Mouse (Mus musculus) megakaryocyte, embryonic 14.5 days (primary cell): ENCODE measurements around the gene Tekt2. TPM values are rescaled to one million over a fixed set of nuclear protein-coding genes. Genes with fewer than 3 reads are reported as not detected.

Source experiments
- H3K27me3 ChIP-seq: replicated peaks from 2 replicates; pipeline ENCODE3; 2012; ENCODE audit warnings: inconsistent platforms
- H3K36me3 ChIP-seq: replicated peaks from 2 replicates; pipeline ENCODE3; 2012; ENCODE audit warnings: low read length, inconsistent platforms, mixed read lengths
- H3K4me1 ChIP-seq: 2 replicates; pipeline ENCODE4 v1.6.1; 2012; ENCODE audit warnings: inconsistent platforms
- H3K4me3 ChIP-seq: replicated peaks from 2 replicates; pipeline ENCODE3; 2012; ENCODE audit warnings: moderate library complexity, mild to moderate bottlenecking, inconsistent platforms
- H3K9me3 ChIP-seq: 2 replicates; pipeline ENCODE4 v1.6.1; 2012; ENCODE audit warnings: inconsistent platforms
- FLI1 ChIP-seq: IDR thresholded peaks from 2 replicates; pipeline ENCODE4 v1.6.1; 2012; ENCODE audit warnings: low read length, inconsistent platforms, mixed read lengths
- GATA1 ChIP-seq: IDR thresholded peaks from 3 replicates; pipeline ENCODE4 v1.6.1; 2012; ENCODE audit warnings: mixed read lengths, low read length, inconsistent platforms, borderline replicate concordance
- polyA plus RNA-seq: library from polyadenylated mRNA; stranded (reverse); fragments of >175 nt; gene quantifications from 2 replicates; pipeline ENCODE4 v1.2.3, GENCODE M21; 2012; ENCODE audit warnings: low replicate concordance; ENCODE audit not compliant: insufficient read depth

The Tekt2 gene
- not detected in 2 replicates for polyA plus RNA-seq

DNA sequence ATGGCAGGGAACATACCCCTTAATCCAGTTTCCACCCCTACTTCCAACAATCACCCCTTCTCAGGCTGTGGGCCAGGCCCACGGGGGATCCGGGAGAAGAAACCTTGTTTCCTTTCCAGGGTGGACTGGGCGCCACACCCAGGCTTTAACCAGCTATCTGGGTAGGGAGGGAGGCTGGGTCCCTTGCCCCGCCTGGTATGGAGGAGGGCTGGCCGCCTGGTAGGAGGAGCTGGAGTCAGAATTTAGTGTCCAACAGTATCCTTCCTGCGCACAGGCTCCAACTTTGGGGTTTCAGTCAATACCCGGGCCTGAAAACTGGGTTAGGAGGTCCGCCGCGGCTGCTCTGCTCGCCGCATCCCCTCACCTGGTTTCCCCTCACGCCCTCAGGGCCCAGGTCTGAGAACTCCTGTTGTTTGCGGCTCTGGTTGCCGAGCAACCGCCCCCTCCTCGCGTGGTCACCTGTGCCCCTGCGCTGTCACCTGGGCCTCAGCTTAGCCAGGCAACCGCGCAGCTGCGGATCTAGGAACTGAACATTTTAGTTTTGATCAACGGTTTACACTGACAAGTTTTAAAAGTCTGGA is at the start of gene Tekt2:
Gene Tekt2 (minus strand): TSS at position 408 of the 581 bp plus-strand sequence.
- no peaks in the 10 kb centered on the region for H3K9me3 ChIP-seq
- no peaks in the 10 kb centered on the region for H3K36me3 ChIP-seq
- no peak for TF ChIP-seq GATA1
- TF ChIP-seq FLI1 = no peak
- peaks cover 29% of the 10 kb centered on the region for H3K4me1 ChIP-seq
- H3K27me3 ChIP-seq = peaks cover 26% of the 10 kb centered on the region
- H3K4me3 ChIP-seq = peak within 1 kb of the TSS; percentile 67

GRCm38 (mm10) chr4:126371497-126371896 is 46.0 kb upstream of the Tekt2 start:
- TF ChIP-seq FLI1 (no peak), GATA1 (no peak)
- peaks cover 39% of the 10 kb centered on the region for H3K36me3 ChIP-seq
- no peak overlapping the region for H3K4me3 ChIP-seq
- no peaks in the 10 kb centered on the region for H3K4me1 ChIP-seq
- H3K27me3 ChIP-seq = no peaks in the 10 kb centered on the region
- H3K9me3 ChIP-seq = no peaks in the 10 kb centered on the region

- Histone ChIP-seq H3K9me3 (peaks cover 8% of the 10 kb centered on the region; the same call in 1 of the 2 replicates), H3K4me3 (no peak overlapping the region), H3K27me3 (no peaks in the 10 kb centered on the region), H3K4me1 (no peaks in the 10 kb centered on the region), H3K36me3 (peaks cover 66% of the 10 kb centered on the region)
- TF ChIP-seq FLI1 (no peak), GATA1 (no peak)
These were observed 34.6 kb upstream of the Tekt2 start for GRCm38 (mm10) chr4:126360069-126360468.

DNA sequence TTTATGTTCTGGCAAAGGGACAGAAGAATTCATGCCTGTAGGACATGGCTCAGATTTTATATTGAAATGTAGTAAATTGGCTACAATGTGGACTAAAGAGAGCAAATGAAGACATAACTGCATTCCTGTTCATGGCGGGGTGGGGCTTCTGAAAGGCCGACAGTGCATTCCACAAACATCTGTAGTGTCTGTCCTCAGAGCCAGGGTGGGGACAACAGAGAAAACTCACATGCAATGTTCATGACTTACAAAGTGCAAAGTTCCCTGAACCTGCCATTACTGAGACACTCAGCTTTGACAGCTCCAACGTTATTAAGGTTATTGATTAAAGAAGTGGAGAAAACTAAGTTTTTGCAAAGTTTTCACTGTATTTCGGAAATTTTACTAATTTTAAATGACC is 18.0 kb upstream of the Tekt2 start:
- TF ChIP-seq FLI1 (no peak), GATA1 (no peak)
- Histone ChIP-seq H3K9me3 (no peaks in the 10 kb centered on the region), H3K4me1 (peaks cover 5% of the 10 kb centered on the region; the same call in 1 of the 2 replicates), H3K36me3 (peaks cover 42% of the 10 kb centered on the region), H3K27me3 (no peaks in the 10 kb centered on the region), H3K4me3 (no peak overlapping the region)

- H3K4me3 ChIP-seq = no peak overlapping the region
- TF ChIP-seq GATA1 (no peak), FLI1 (no peak)
These were observed 14.0 kb upstream of the Tekt2 start for GRCm38 (mm10) chr4:126339461-126339860.

DNA sequence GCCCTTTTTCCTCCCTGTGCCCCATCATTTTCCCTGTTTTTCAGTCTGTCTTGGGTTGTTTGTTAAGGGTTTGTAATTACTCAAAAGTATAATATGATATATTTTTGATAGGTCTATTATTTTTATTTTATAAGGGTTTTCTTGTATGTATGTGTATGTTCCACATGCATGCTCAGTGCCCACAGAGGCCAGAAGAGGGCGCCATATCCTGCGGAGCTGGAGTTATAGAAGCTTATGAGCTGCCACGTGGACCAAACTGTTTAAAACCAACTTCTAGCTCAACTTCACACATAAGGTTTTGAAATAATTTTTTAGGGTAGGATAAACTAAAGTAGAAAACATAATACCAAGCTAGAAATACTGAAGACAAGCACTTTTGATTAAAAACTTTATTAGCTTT is 6.9 kb upstream of the Tekt2 start:
- peaks cover 7% of the 10 kb centered on the region for H3K36me3 ChIP-seq
- peaks cover 6% of the 10 kb centered on the region for H3K4me1 ChIP-seq
- H3K9me3 ChIP-seq = no peaks in the 10 kb centered on the region
- TF ChIP-seq FLI1 = no peak
- TF ChIP-seq GATA1 = no peak
- peaks cover 1% of the 10 kb centered on the region for H3K27me3 ChIP-seq
- no peak overlapping the region for H3K4me3 ChIP-seq

More at GRCm38 (mm10) chr4:126339461-126339860, 14.0 kb upstream of the Tekt2 start:
- peaks cover 5% of the 10 kb centered on the region; the same call in 1 of the 2 replicates for H3K4me1 ChIP-seq
- peaks cover 14% of the 10 kb centered on the region for H3K36me3 ChIP-seq
- H3K9me3 ChIP-seq = no peaks in the 10 kb centered on the region
- H3K27me3 ChIP-seq = no peaks in the 10 kb centered on the region

DNA sequence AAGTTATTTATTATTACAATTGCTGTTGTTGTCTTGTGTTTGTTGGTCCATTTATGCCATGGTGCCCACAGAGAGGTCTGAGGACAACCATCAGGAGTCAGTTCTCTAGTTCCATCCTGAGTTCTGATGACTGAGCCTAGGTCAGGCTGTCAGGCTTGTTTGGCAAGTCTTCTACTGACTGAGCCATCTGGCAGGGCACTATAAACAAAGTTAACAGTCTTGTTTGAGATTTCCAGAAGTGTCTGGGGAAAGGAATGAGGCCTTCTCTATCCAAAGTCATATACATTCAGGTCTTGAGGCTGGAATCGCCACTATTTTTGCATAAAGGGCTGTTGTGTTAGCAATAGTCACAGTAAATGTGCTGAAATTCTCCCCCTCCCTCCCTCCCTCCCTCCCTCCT is 6.3 kb upstream of the Tekt2 start:
- Histone ChIP-seq H3K27me3 (peaks cover 3% of the 10 kb centered on the region), H3K36me3 (peaks cover 7% of the 10 kb centered on the region), H3K9me3 (no peaks in the 10 kb centered on the region), H3K4me3 (no peak overlapping the region), H3K4me1 (peaks cover 6% of the 10 kb centered on the region)
- no peak for TF ChIP-seq FLI1
- TF ChIP-seq GATA1 = no peak

- Histone ChIP-seq H3K4me3 (no peak overlapping the region), H3K36me3 (peaks cover 4% of the 10 kb centered on the region), H3K4me1 (peaks cover 10% of the 10 kb centered on the region), H3K9me3 (no peaks in the 10 kb centered on the region), H3K27me3 (peaks cover 5% of the 10 kb centered on the region)
- TF ChIP-seq GATA1 (no peak), FLI1 (no peak)
These were observed 4.8 kb upstream of the Tekt2 start for GRCm38 (mm10) chr4:126330295-126330694.

- no peak overlapping the region for H3K4me3 ChIP-seq
- H3K9me3 ChIP-seq = no peaks in the 10 kb centered on the region
- peaks cover 26% of the 10 kb centered on the region for H3K27me3 ChIP-seq
- TF ChIP-seq GATA1 (no peak), FLI1 (no peak)
- no peaks in the 10 kb centered on the region for H3K36me3 ChIP-seq
- H3K4me1 ChIP-seq = peaks cover 23% of the 10 kb centered on the region
These were observed 548 bp upstream of the Tekt2 start for GRCm38 (mm10) chr4:126326036-126326435.

DNA sequence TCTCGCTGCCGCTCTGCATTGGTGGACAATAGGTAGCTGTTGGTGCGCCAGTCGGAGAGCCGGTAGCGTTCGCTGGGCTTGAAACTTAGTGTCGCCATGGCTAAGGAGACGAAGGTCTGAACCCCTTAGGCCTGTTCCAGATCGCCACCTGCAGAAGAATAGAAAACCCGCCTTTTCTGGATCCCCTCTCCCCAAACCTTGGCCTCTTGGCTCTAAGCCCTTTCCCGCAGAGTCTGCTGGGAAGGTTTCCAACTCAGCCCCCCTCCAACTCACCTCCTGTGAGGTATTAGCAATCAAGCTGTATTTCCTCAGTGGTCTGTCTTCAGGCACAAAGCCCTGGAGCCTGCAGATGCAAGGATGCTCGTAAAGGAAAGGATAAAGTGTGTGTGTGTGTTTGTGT is 627 bp downstream of the Tekt2 start:
- TF ChIP-seq GATA1 (no peak), FLI1 (no peak)
- H3K36me3 ChIP-seq = peaks cover 2% of the 10 kb centered on the region
- H3K9me3 ChIP-seq = no peaks in the 10 kb centered on the region
- peaks cover 26% of the 10 kb centered on the region for H3K27me3 ChIP-seq
- H3K4me3 ChIP-seq = no peak overlapping the region
- peaks cover 34% of the 10 kb centered on the region for H3K4me1 ChIP-seq

- H3K4me3 ChIP-seq = no peak overlapping the region
- H3K9me3 ChIP-seq = no peaks in the 10 kb centered on the region
- H3K27me3 ChIP-seq = peaks cover 26% of the 10 kb centered on the region
- TF ChIP-seq FLI1 (no peak), GATA1 (no peak)
- peaks cover 24% of the 10 kb centered on the region for H3K36me3 ChIP-seq
- peaks cover 39% of the 10 kb centered on the region for H3K4me1 ChIP-seq
These were observed 2.8 kb downstream of the Tekt2 start for GRCm38 (mm10) chr4:126322646-126323045.
